Mouse (Mus musculus) heart, adult 2 months (tissue): Measurements from ENCODE around the gene Cacna1d.

Experiments used
- CTCF ChIP-seq: fragments of 200-600 bp; IDR thresholded peaks from 2 replicates; pipeline ENCODE4 v1.8.1; 2022; ENCODE audit warnings: antibody characterized with exemption, mild to moderate bottlenecking, moderate library complexity
- EP300 ChIP-seq: fragments of 200-500 bp; IDR thresholded peaks from 2 replicates; pipeline ENCODE4 v1.6.1; 2011; ENCODE audit warnings: low read depth, low read length, control low read depth; ENCODE audit not compliant: insufficient read depth
- POLR2A ChIP-seq: fragments of 200-500 bp; IDR thresholded peaks from 2 replicates; pipeline ENCODE4 v1.6.1; 2011; ENCODE audit warnings: mild to moderate bottlenecking, low read depth, low read length, control low read depth; ENCODE audit not compliant: insufficient read depth

- TF ChIP-seq CTCF (no peak), POLR2A (no peak), EP300 (no peak)
Measured at GRCm38 (mm10) chr14:30439915-30440314, 51.3 kb downstream of the Cacna1d start.
